Mouse (Mus musculus): ENCODE data around the gene Chrm1. TPM values are rescaled to one million over a fixed set of nuclear protein-coding genes. Genes with fewer than 3 reads are reported as not detected.
"Not testable (repeated sequence)": the region's sequence is repeated elsewhere in the genome, so short reads cannot be mapped to it uniquely, and the experiment has no call there.

Gene Chrm1
- polyA plus RNA-seq, 1 experiment from 2014 or later, result 0.26 TPM

GRCm38 (mm10) chr19:8718357-8718756 lies 54.8 kb downstream of the Chrm1 start:
- Histone ChIP-seq H3K4me2 (ENCODE audit: low read length) (no peak overlapping the region), H3K4me1 (replicated peaks; ENCODE audit: control insufficient read depth, insufficient read depth, low read length) (peaks cover 21% of the 10 kb centered on the region), H3K27me3 (replicated peaks; ENCODE audit: control insufficient read depth, insufficient read depth, low read length) (no peaks in the 10 kb centered on the region), H3K27ac (ENCODE audit: low read depth) (no peak overlapping the region), H3K9ac (ENCODE audit: low read length) (no peak overlapping the region), H3K4me3 (ENCODE audit: low read depth, low read length) (no peak overlapping the region), H3K36me3 (ENCODE audit: control insufficient read depth, insufficient read depth, low read length) (no peaks in the 10 kb centered on the region), H3K9me3 (ENCODE audit: control insufficient read depth, low read length) (no peaks in the 10 kb centered on the region)
- no peak for ATAC-seq (replicated peaks; ENCODE audit: low FRiP score, low TSS enrichment, low read depth)
- WGBS, result 71% methylated on average over 3 of the region's 3 CpGs
- DNase-seq (ENCODE audit: low spot score), result peak; percentile 70

GRCm38 (mm10) chr19:8719037-8719436 lies 55.4 kb downstream of the Chrm1 start:
- not testable (repeated sequence) for DNase-seq (ENCODE audit: low spot score); H3K27ac ChIP-seq (ENCODE audit: low read depth); H3K9ac ChIP-seq (ENCODE audit: low read length); H3K36me3 ChIP-seq (ENCODE audit: control insufficient read depth, insufficient read depth, low read length); H3K4me3 ChIP-seq (ENCODE audit: low read depth, low read length); H3K27me3 ChIP-seq (replicated peaks; ENCODE audit: control insufficient read depth, insufficient read depth, low read length); H3K9me3 ChIP-seq (ENCODE audit: control insufficient read depth, low read length); H3K4me2 ChIP-seq (ENCODE audit: low read length); ATAC-seq (replicated peaks; ENCODE audit: low FRiP score, low TSS enrichment, low read depth)
- H3K4me1 ChIP-seq (replicated peaks; ENCODE audit: control insufficient read depth, insufficient read depth, low read length), result peaks cover 20% of the 10 kb centered on the region

- Histone ChIP-seq H3K36me3 (ENCODE audit: control insufficient read depth, insufficient read depth, low read length) (peaks cover 24% of the 10 kb centered on the region), H3K4me3 (ENCODE audit: low read depth, low read length) (no peak overlapping the region), H3K27ac (ENCODE audit: low read depth) (no peak overlapping the region), H3K9ac (ENCODE audit: low read length) (no peak overlapping the region), H3K27me3 (replicated peaks; ENCODE audit: control insufficient read depth, insufficient read depth, low read length) (no peaks in the 10 kb centered on the region), H3K4me1 (replicated peaks; ENCODE audit: control insufficient read depth, insufficient read depth, low read length) (peaks cover 29% of the 10 kb centered on the region), H3K9me3 (ENCODE audit: control insufficient read depth, low read length) (no peaks in the 10 kb centered on the region), H3K4me2 (ENCODE audit: low read length) (peak overlapping the region; percentile 84; the same call in 1 of the 2 replicates)
- ATAC-seq (replicated peaks; ENCODE audit: low FRiP score, low TSS enrichment, low read depth) (no peak), DNase-seq (ENCODE audit: low spot score) (no peak)
- WGBS, result 73% methylated on average over 1 of the region's 1 CpGs
Measured at GRCm38 (mm10) chr19:8721378-8721777, 57.8 kb downstream of the Chrm1 start.

- H3K4me2 ChIP-seq (ENCODE audit: low read length), result peak overlapping the region; percentile 84
- H3K4me3 ChIP-seq (ENCODE audit: low read depth, low read length), result peak overlapping the region; percentile 88
- ATAC-seq (replicated peaks; ENCODE audit: low FRiP score, low TSS enrichment, low read depth) (no peak), DNase-seq (ENCODE audit: low spot score) (no peak)
- whole genome bisulfite sequencing, result 59% methylated on average over 4 of the region's 4 CpGs
- H3K9me3 ChIP-seq (ENCODE audit: control insufficient read depth, low read length), result no peaks in the 10 kb centered on the region
- H3K27ac ChIP-seq (ENCODE audit: low read depth), result peak overlapping the region; percentile 97
- H3K4me1 ChIP-seq (replicated peaks; ENCODE audit: control insufficient read depth, insufficient read depth, low read length), result peaks cover 29% of the 10 kb centered on the region
- H3K36me3 ChIP-seq (ENCODE audit: control insufficient read depth, insufficient read depth, low read length), result peaks cover 29% of the 10 kb centered on the region
- no peaks in the 10 kb centered on the region for H3K27me3 ChIP-seq (replicated peaks; ENCODE audit: control insufficient read depth, insufficient read depth, low read length)
- H3K9ac ChIP-seq (ENCODE audit: low read length), result peak overlapping the region; percentile 81
Measured at GRCm38 (mm10) chr19:8722021-8722420, 58.4 kb downstream of the Chrm1 start.

- peaks cover 29% of the 10 kb centered on the region for H3K36me3 ChIP-seq (ENCODE audit: control insufficient read depth, insufficient read depth, low read length)
- WGBS, result under 1% methylated on average over 5 of the region's 5 CpGs
- H3K4me1 ChIP-seq (replicated peaks; ENCODE audit: control insufficient read depth, insufficient read depth, low read length), result peaks cover 29% of the 10 kb centered on the region
- ATAC-seq (replicated peaks; ENCODE audit: low FRiP score, low TSS enrichment, low read depth) (no peak; the same call in 1 of the 2 replicates), DNase-seq (ENCODE audit: low spot score) (no peak)
- peak overlapping the region; percentile 88 for H3K4me3 ChIP-seq (ENCODE audit: low read depth, low read length)
- no peaks in the 10 kb centered on the region for H3K27me3 ChIP-seq (replicated peaks; ENCODE audit: control insufficient read depth, insufficient read depth, low read length)
- H3K4me2 ChIP-seq (ENCODE audit: low read length), result peak overlapping the region; percentile 84
- peak overlapping the region; percentile 81 for H3K9ac ChIP-seq (ENCODE audit: low read length)
- H3K9me3 ChIP-seq (ENCODE audit: control insufficient read depth, low read length), result no peaks in the 10 kb centered on the region
- H3K27ac ChIP-seq (ENCODE audit: low read depth), result peak overlapping the region; percentile 97
Measured at GRCm38 (mm10) chr19:8722559-8722906, 58.9 kb downstream of the Chrm1 start.

- WGBS, result under 1% methylated on average over 50 of the region's 50 CpGs
- Histone ChIP-seq H3K36me3 (ENCODE audit: control insufficient read depth, insufficient read depth, low read length) (peaks cover 29% of the 10 kb centered on the region), H3K4me3 (ENCODE audit: low read depth, low read length) (peak within 1 kb of the TSS; percentile 88), H3K9me3 (ENCODE audit: control insufficient read depth, low read length) (no peaks in the 10 kb centered on the region), H3K4me1 (replicated peaks; ENCODE audit: control insufficient read depth, insufficient read depth, low read length) (peaks cover 29% of the 10 kb centered on the region), H3K4me2 (ENCODE audit: low read length) (peak within 1 kb of the TSS; percentile 84), H3K9ac (ENCODE audit: low read length) (peak within 1 kb of the TSS; percentile 99), H3K27me3 (replicated peaks; ENCODE audit: control insufficient read depth, insufficient read depth, low read length) (no peaks in the 10 kb centered on the region), H3K27ac (ENCODE audit: low read depth) (peak within 1 kb of the TSS; percentile 97)
- ATAC-seq (replicated peaks; ENCODE audit: low FRiP score, low TSS enrichment, low read depth), result peak; percentile 93
- DNase-seq (ENCODE audit: low spot score), result peak; percentile 95
Measured at GRCm38 (mm10) chr19:8722907-8723573, 59.5 kb downstream of the Chrm1 start, which contains the start of gene Slc3a2. TSS of gene Slc3a2 (minus strand) at chr19:8723369.

- peak overlapping the region; percentile 99 for H3K9ac ChIP-seq (ENCODE audit: low read length)
- peaks cover 29% of the 10 kb centered on the region for H3K36me3 ChIP-seq (ENCODE audit: control insufficient read depth, insufficient read depth, low read length)
- under 1% methylated on average over 20 of the region's 20 CpGs for WGBS
- no peaks in the 10 kb centered on the region for H3K9me3 ChIP-seq (ENCODE audit: control insufficient read depth, low read length)
- peak overlapping the region; percentile 88 for H3K4me3 ChIP-seq (ENCODE audit: low read depth, low read length)
- peaks cover 29% of the 10 kb centered on the region for H3K4me1 ChIP-seq (replicated peaks; ENCODE audit: control insufficient read depth, insufficient read depth, low read length)
- H3K27ac ChIP-seq (ENCODE audit: low read depth), result peak overlapping the region; percentile 90
- ATAC-seq (replicated peaks; ENCODE audit: low FRiP score, low TSS enrichment, low read depth), result no peak
- peak overlapping the region; percentile 76 for H3K4me2 ChIP-seq (ENCODE audit: low read length)
- DNase-seq (ENCODE audit: low spot score), result no peak
- no peaks in the 10 kb centered on the region for H3K27me3 ChIP-seq (replicated peaks; ENCODE audit: control insufficient read depth, insufficient read depth, low read length)
Measured at GRCm38 (mm10) chr19:8723574-8724346, 60.2 kb downstream of the Chrm1 start.

GRCm38 (mm10) chr19:8724392-8724791 lies 60.8 kb downstream of the Chrm1 start:
- Histone ChIP-seq H3K4me2 (ENCODE audit: low read length) (peak overlapping the region; percentile 76), H3K4me1 (replicated peaks; ENCODE audit: control insufficient read depth, insufficient read depth, low read length) (peaks cover 29% of the 10 kb centered on the region), H3K27ac (ENCODE audit: low read depth) (peak overlapping the region; percentile 90; the same call in 1 of the 2 replicates), H3K9ac (ENCODE audit: low read length) (peak overlapping the region; percentile 99), H3K9me3 (ENCODE audit: control insufficient read depth, low read length) (no peaks in the 10 kb centered on the region), H3K27me3 (replicated peaks; ENCODE audit: control insufficient read depth, insufficient read depth, low read length) (no peaks in the 10 kb centered on the region), H3K36me3 (ENCODE audit: control insufficient read depth, insufficient read depth, low read length) (peaks cover 29% of the 10 kb centered on the region), H3K4me3 (ENCODE audit: low read depth, low read length) (peak overlapping the region; percentile 88)
- ATAC-seq (replicated peaks; ENCODE audit: low FRiP score, low TSS enrichment, low read depth) (no peak), DNase-seq (ENCODE audit: low spot score) (no peak)
- WGBS, result 3% methylated on average over 2 of the region's 2 CpGs
